Mouse (Mus musculus): Measurements from ENCODE around the gene Pacrg. TPM values are rescaled to one million over a fixed set of nuclear protein-coding genes. Genes with fewer than 3 reads are reported as not detected.
A peak's percentile ranks its signal among the peaks of the same experiment; 100 is the strongest.

The Pacrg gene
- total RNA-seq, 2 experiments from 2014 or later: 22.9 to 24.3 TPM

GRCm38 (mm10) chr17:10367044-10367443, 473.1 kb downstream of the Pacrg start:
- no peak for DNase-seq (ENCODE audit: low spot score in 2 of 2)
- no peak overlapping the region for H3K4me3 ChIP-seq
- H3K27ac ChIP-seq: peak overlapping the region; percentile 51; the same call in 1 of the 2 replicates
- no peak for TF ChIP-seq CTCF (conservative IDR thresholded peaks at IDR 0.05)

- no peak for DNase-seq (ENCODE audit: low spot score in 2 of 2)
- peak overlapping the region; percentile 51; the same call in 1 of the 2 replicates for H3K27ac ChIP-seq
- no peak overlapping the region for H3K4me3 ChIP-seq
- no peak for TF ChIP-seq CTCF (conservative IDR thresholded peaks at IDR 0.05)
Measured at GRCm38 (mm10) chr17:10366577-10366976, 473.5 kb downstream of the Pacrg start.

- DNase-seq (ENCODE audit: low spot score in 2 of 2): no peak
Measured at GRCm38 (mm10) chr17:10365501-10366482, 474.3 kb downstream of the Pacrg start.

GRCm38 (mm10) chr17:10363151-10363550, 477.0 kb downstream of the Pacrg start:
- no peak for TF ChIP-seq CTCF (conservative IDR thresholded peaks at IDR 0.05)
- H3K27ac ChIP-seq: no peak overlapping the region
- no peak for DNase-seq (ENCODE audit: low spot score in 2 of 2)

More at GRCm38 (mm10) chr17:10365501-10366482, 474.3 kb downstream of the Pacrg start:
- TF ChIP-seq CTCF (conservative IDR thresholded peaks at IDR 0.05): no peak
- Histone ChIP-seq H3K27ac (no peak overlapping the region), H3K4me3 (no peak overlapping the region)

GRCm38 (mm10) chr17:10361882-10362291, 478.2 kb downstream of the Pacrg start:
- no peak for TF ChIP-seq CTCF (conservative IDR thresholded peaks at IDR 0.05)
- no peak for DNase-seq (ENCODE audit: low spot score in 2 of 2)

More at GRCm38 (mm10) chr17:10363151-10363550, 477.0 kb downstream of the Pacrg start:
- H3K4me3 ChIP-seq: no peak overlapping the region

GRCm38 (mm10) chr17:10360738-10361137, 479.4 kb downstream of the Pacrg start:
- Histone ChIP-seq H3K4me3 (no peak overlapping the region), H3K27ac (peak overlapping the region; percentile 51; the same call in 1 of the 2 replicates)
- no peak for TF ChIP-seq CTCF (conservative IDR thresholded peaks at IDR 0.05)
- no peak for DNase-seq (ENCODE audit: low spot score in 2 of 2)

More at GRCm38 (mm10) chr17:10361882-10362291, 478.2 kb downstream of the Pacrg start:
- Histone ChIP-seq H3K27ac (no peak overlapping the region), H3K4me3 (no peak overlapping the region)

GRCm38 (mm10) chr17:10359466-10359865, 480.6 kb downstream of the Pacrg start:
- TF ChIP-seq CTCF (conservative IDR thresholded peaks at IDR 0.05): no peak
- DNase-seq (ENCODE audit: low spot score in 2 of 2): no peak
- Histone ChIP-seq H3K27ac (no peak overlapping the region), H3K4me3 (no peak overlapping the region)

GRCm38 (mm10) chr17:10357348-10357747, 482.8 kb downstream of the Pacrg start:
- Histone ChIP-seq H3K27ac (peak overlapping the region; percentile 62), H3K4me3 (peak overlapping the region; percentile 38)
- TF ChIP-seq CTCF (conservative IDR thresholded peaks at IDR 0.05): no peak
- DNase-seq (ENCODE audit: low spot score in 2 of 2): peak in 1 of 2 experiments; percentile 39

- DNase-seq (ENCODE audit: low spot score in 2 of 2): no peak
- TF ChIP-seq CTCF (conservative IDR thresholded peaks at IDR 0.05): no peak
- Histone ChIP-seq H3K27ac (no peak overlapping the region), H3K4me3 (no peak overlapping the region)
Measured at GRCm38 (mm10) chr17:10356294-10356693, 483.8 kb downstream of the Pacrg start.

GRCm38 (mm10) chr17:10355746-10356145, 484.4 kb downstream of the Pacrg start:
- no peak for TF ChIP-seq CTCF (conservative IDR thresholded peaks at IDR 0.05)
- Histone ChIP-seq H3K27ac (no peak overlapping the region), H3K4me3 (no peak overlapping the region)
- no peak for DNase-seq (ENCODE audit: low spot score in 2 of 2)

Other genes starting within 250 kb of the Pacrg start
- 10 to 100 TPM; 18.0 to 22.4 TPM for gene Prkn, start 73 bp upstream of the Pacrg start, total RNA-seq (2021)